Mouse (Mus musculus) neural tube, embryonic 11.5 days (tissue): ENCODE measurements at regions not wholly inside any gene's neighbourhood (a gene's known extent, or its start where the extent isn't known, plus 50 kb on each side); places are given as distances from the start of the nearest gene placed in this dataset.

Experiments used
- ATAC-seq: fragments of 200-750 bp; cut with Nextera tagmentation; 2 replicates; pipeline ENCODE4 v1.8.0; 2017; ENCODE audit warnings: moderate number of reproducible peaks, mild to moderate bottlenecking, moderate TSS enrichment, moderate library complexity; ENCODE audit not compliant: insufficient read depth, low FRiP score, low TSS enrichment
- DNase-seq: peaks from one replicate; pipeline ENCODE4 v3.0.0-alpha.2; 2015; ENCODE audit warnings: low spot score
- H3K27ac ChIP-seq: fragments of 300-500 bp; sonication (generic); 2 replicates; pipeline ENCODE4 v1.5.1; 2014; ENCODE audit warnings: low read depth, mild to moderate bottlenecking, low read length
- H3K27me3 ChIP-seq: fragments of 300-500 bp; sonication (generic); 2 replicates; pipeline ENCODE4 v1.6.1; 2014; ENCODE audit warnings: mild to moderate bottlenecking, low read length, mixed read lengths; ENCODE audit not compliant: control insufficient read depth, insufficient read depth
- H3K36me3 ChIP-seq: fragments of 300-500 bp; sonication (generic); 2 replicates; pipeline ENCODE4 v1.6.1; 2014; ENCODE audit warnings: mild to moderate bottlenecking, low read length, moderate library complexity, mixed read lengths; ENCODE audit not compliant: control insufficient read depth, insufficient read depth
- H3K4me1 ChIP-seq: fragments of 300-500 bp; sonication (generic); 2 replicates; pipeline ENCODE4 v1.6.1; 2014; ENCODE audit warnings: low read length, mixed read lengths; ENCODE audit not compliant: control insufficient read depth, insufficient read depth
- H3K4me2 ChIP-seq: fragments of 300-500 bp; sonication (generic); 2 replicates; pipeline ENCODE4 v1.6.1; 2014; ENCODE audit warnings: low read depth, mild to moderate bottlenecking, moderate library complexity
- H3K4me3 ChIP-seq: fragments of 300-500 bp; sonication (generic); 2 replicates; pipeline ENCODE4 v1.5.1; 2014; ENCODE audit warnings: low read depth, low read length
- H3K9ac ChIP-seq: fragments of 300-500 bp; sonication (generic); 2 replicates; pipeline ENCODE4 v1.6.1; 2014; ENCODE audit warnings: mild to moderate bottlenecking, low read length
- H3K9me3 ChIP-seq: fragments of 300-500 bp; sonication (generic); 2 replicates; pipeline ENCODE4 v1.6.1; 2016; ENCODE audit warnings: low read length; ENCODE audit not compliant: control insufficient read depth
- WGBS: fragments of 180-500 bp; shearing (Covaris S2); extraction: QIAGEN DNeasy Blood & Tissue Kit; methylation state at CpG from one replicate; pipeline ENCODE4 v1.1.7; 2014; 5-methylcytosine and 5-hydroxymethylcytosine counted together

- ATAC-seq = no peak
- no peak overlapping the region for H3K4me3 ChIP-seq
- no peaks in the 10 kb centered on the region for H3K9me3 ChIP-seq
- no peak overlapping the region for H3K9ac ChIP-seq
- no peak overlapping the region for H3K4me2 ChIP-seq
- WGBS = 73% methylated on average over 2 of the region's 2 CpGs
- no peaks in the 10 kb centered on the region for H3K36me3 ChIP-seq
- no peak overlapping the region for H3K27ac ChIP-seq
- no peaks in the 10 kb centered on the region for H3K27me3 ChIP-seq
- H3K4me1 ChIP-seq = no peaks in the 10 kb centered on the region
- DNase-seq = no peak
These were observed 112.8 kb downstream of the Gm9733 start for GRCm38 (mm10) chr3:15219275-15219674.

DNA sequence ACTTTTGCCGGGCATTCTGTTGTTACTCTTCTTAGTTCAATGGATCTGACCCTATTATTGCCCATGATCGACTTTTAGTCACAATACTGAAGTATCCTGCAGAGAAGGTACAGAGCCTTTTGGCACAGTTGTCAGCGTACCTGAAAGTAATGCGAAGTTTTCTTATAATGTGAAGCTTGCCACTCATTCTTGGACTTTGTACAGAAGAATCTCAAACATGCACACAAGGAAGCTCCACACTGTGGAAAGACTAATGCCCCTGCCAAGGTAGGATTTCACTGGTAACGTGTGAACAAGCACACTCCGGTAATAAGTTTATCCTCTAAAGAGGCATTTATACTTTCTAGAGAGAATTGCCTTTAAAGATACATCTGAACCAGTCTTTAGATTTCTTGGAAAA lies 108.8 kb downstream of the Gm9733 start:
- DNase-seq = no peak
- no peak for ATAC-seq
- 89% methylated on average over 6 of the region's 6 CpGs for WGBS
- no peaks in the 10 kb centered on the region for H3K27me3 ChIP-seq
- no peaks in the 10 kb centered on the region for H3K4me1 ChIP-seq
- H3K27ac ChIP-seq = no peak overlapping the region
- no peak overlapping the region for H3K4me2 ChIP-seq
- no peak overlapping the region for H3K4me3 ChIP-seq
- H3K9ac ChIP-seq = no peak overlapping the region
- H3K9me3 ChIP-seq = no peaks in the 10 kb centered on the region
- no peaks in the 10 kb centered on the region for H3K36me3 ChIP-seq

DNA sequence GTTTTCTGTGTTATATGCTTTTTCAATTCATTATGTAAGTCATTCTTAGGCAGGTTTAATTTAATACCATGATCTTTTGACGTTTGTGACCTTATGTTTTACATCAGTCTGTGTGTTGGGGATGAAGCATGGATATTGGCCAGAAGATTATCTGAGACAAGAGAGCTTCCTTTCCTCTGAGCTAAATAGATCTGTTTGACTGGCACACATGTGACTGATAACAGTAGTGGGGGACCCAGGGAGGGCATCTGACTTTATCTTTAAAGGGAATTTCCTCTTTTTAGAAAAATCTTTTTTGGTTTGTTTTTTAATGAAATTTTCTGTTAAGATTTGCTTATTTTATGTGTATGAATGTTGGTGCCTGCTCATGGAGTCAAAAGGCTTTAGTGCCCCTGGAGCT lies 107.7 kb downstream of the Gm9733 start:
- no peak overlapping the region for H3K4me2 ChIP-seq
- no peak overlapping the region for H3K27ac ChIP-seq
- H3K9me3 ChIP-seq = no peaks in the 10 kb centered on the region
- H3K27me3 ChIP-seq = no peaks in the 10 kb centered on the region
- H3K4me3 ChIP-seq = no peak overlapping the region
- H3K9ac ChIP-seq = no peak overlapping the region
- 65% methylated on average over 1 of the region's 1 CpGs for WGBS
- no peak for DNase-seq
- ATAC-seq = no peak
- no peaks in the 10 kb centered on the region for H3K4me1 ChIP-seq
- H3K36me3 ChIP-seq = no peaks in the 10 kb centered on the region

- Histone ChIP-seq H3K36me3 (no peaks in the 10 kb centered on the region), H3K27me3 (no peaks in the 10 kb centered on the region), H3K4me1 (no peaks in the 10 kb centered on the region), H3K9ac (no peak overlapping the region), H3K4me2 (no peak overlapping the region), H3K27ac (no peak overlapping the region), H3K4me3 (no peak overlapping the region), H3K9me3 (no peaks in the 10 kb centered on the region)
- DNase-seq (no peak), ATAC-seq (no peak)
- WGBS = 93% methylated on average over 2 of the region's 2 CpGs
These were observed 103.5 kb downstream of the Gm9733 start for GRCm38 (mm10) chr3:15228641-15229040.

GRCm38 (mm10) chr3:15230204-15230603 lies 101.9 kb downstream of the Gm9733 start:
- Histone ChIP-seq H3K4me2 (no peak overlapping the region), H3K36me3 (no peaks in the 10 kb centered on the region), H3K9ac (no peak overlapping the region), H3K4me1 (no peaks in the 10 kb centered on the region), H3K9me3 (no peaks in the 10 kb centered on the region), H3K27ac (no peak overlapping the region), H3K4me3 (no peak overlapping the region), H3K27me3 (no peaks in the 10 kb centered on the region)
- 79% methylated on average over 6 of the region's 6 CpGs for WGBS
- ATAC-seq (no peak), DNase-seq (no peak)

DNA sequence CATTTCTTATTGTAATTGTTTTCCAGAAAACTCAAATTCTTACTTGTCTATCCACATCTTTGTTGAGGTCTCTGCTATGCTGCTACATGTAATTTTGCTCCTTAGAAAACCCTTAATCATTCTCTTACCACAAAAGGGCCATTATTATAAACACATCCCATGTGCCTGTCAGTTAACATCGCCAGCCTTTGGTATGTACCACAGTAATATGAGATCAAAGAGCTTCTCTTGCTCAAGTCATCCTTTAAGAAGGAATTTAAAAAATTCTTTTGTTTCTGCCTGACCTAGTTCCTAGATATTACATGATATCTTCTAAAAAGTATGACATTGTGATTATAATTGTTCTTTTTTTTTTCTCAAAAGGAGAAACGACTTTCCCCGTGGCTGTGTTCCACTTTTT lies 100.7 kb downstream of the Gm9733 start:
- DNase-seq = no peak
- WGBS = 69% methylated on average over 3 of the region's 3 CpGs
- no peaks in the 10 kb centered on the region for H3K9me3 ChIP-seq
- no peaks in the 10 kb centered on the region for H3K4me1 ChIP-seq
- H3K4me2 ChIP-seq = no peak overlapping the region
- H3K27ac ChIP-seq = no peak overlapping the region
- no peak for ATAC-seq
- H3K4me3 ChIP-seq = no peak overlapping the region
- no peaks in the 10 kb centered on the region for H3K27me3 ChIP-seq
- H3K9ac ChIP-seq = no peak overlapping the region
- H3K36me3 ChIP-seq = no peaks in the 10 kb centered on the region

DNA sequence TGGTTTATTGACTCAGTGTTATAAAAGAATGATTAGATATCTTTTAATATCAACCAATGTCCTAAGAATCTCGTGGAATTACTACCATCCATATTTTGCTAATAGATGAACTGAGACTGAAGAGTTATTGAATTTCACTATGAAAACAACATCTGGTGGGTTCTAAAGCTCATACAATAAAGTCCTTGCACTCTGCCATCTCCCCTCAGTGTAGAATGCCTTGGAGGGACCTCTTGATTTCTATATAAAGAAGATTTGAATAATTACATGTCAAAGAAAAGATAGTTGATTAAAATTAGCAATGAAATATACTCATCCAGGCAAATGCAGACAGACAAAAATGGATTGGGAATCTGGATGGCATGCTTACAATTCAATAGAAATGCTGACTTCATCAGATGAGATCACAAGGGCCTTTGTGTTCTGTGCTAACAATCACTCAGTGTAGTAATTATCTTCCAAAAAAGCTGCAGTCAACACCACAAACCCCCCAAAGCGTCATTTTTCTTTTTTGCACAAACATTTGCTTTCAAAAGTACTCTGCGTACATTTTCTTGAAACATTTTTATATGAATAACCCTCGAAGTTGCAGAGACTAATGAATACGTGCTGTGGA lies 94.2 kb downstream of the Gm9733 start:
- no peak overlapping the region for H3K27ac ChIP-seq
- no peak overlapping the region for H3K9ac ChIP-seq
- H3K4me3 ChIP-seq = no peak overlapping the region
- H3K27me3 ChIP-seq = no peaks in the 10 kb centered on the region
- no peaks in the 10 kb centered on the region for H3K9me3 ChIP-seq
- H3K4me1 ChIP-seq = no peaks in the 10 kb centered on the region
- H3K4me2 ChIP-seq = no peak overlapping the region
- DNase-seq = no peak
- 83% methylated on average over 5 of the region's 5 CpGs for WGBS
- no peak for ATAC-seq
- H3K36me3 ChIP-seq = no peaks in the 10 kb centered on the region

- ATAC-seq (no peak), DNase-seq (no peak)
- Histone ChIP-seq H3K27ac (no peak overlapping the region), H3K36me3 (no peaks in the 10 kb centered on the region), H3K9me3 (no peaks in the 10 kb centered on the region), H3K27me3 (no peaks in the 10 kb centered on the region), H3K4me1 (no peaks in the 10 kb centered on the region), H3K9ac (no peak overlapping the region), H3K4me3 (no peak overlapping the region), H3K4me2 (no peak overlapping the region)
These were observed 89.7 kb downstream of the Gm9733 start for GRCm38 (mm10) chr3:15242388-15242787.

DNA sequence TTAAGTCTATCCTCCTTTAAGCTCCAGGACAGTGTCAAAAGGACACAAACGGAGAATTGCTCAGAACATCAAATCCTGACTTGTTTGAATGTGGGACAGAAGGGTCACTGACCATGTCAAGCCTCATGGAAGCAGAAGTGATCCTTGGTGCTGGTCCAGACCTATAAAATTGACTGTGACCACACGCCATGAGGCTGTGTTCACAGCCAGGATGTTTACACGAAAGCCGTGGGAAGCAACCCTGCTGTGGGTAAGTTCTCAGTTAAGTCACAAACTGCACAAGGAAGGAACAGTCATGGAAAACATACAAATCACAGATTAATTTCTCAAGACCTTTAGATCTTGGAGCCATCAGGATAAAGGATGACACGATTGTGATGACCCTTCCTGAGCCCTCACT lies 88.5 kb downstream of the Gm9733 start:
- H3K27ac ChIP-seq = no peak overlapping the region
- DNase-seq (no peak), ATAC-seq (no peak)
- 60% methylated on average over 5 of the region's 5 CpGs for WGBS
- H3K4me3 ChIP-seq = no peak overlapping the region
- no peaks in the 10 kb centered on the region for H3K9me3 ChIP-seq
- no peaks in the 10 kb centered on the region for H3K4me1 ChIP-seq
- no peak overlapping the region for H3K9ac ChIP-seq
- H3K36me3 ChIP-seq = no peaks in the 10 kb centered on the region
- no peaks in the 10 kb centered on the region for H3K27me3 ChIP-seq
- H3K4me2 ChIP-seq = no peak overlapping the region
